Mouse (Mus musculus): ENCODE measurements around the gene Adh5. TPM values are rescaled to one million over a fixed set of nuclear protein-coding genes. Genes with fewer than 3 reads are reported as not detected.

Gene Adh5
- total and polyA plus RNA-seq, 3 experiments, result 28.9 to 165 (median 151) TPM

Other genes with a start within 250 kb of the Adh5 start
- gene 4930579F01Rik, start 249.3 kb upstream of the Adh5 start, total RNA-seq (2021), result not detected
- gene 4930579F01Rik, start 249.3 kb upstream of the Adh5 start, polyA plus RNA-seq (2012; rRNA removed), result not detected in 2 replicates
- gene Adh7, start 225.3 kb upstream of the Adh5 start, total RNA-seq (2021), result 10 to 100 TPM in 1 of 2 experiments, 1 to 10 TPM in 1; 8.4 to 61.8 TPM
- gene Adh7, start 225.3 kb upstream of the Adh5 start, polyA plus RNA-seq (2012; rRNA removed), result 3.9 and 4.4 TPM in 2 replicates
- 1,000 to 10,000 TPM; 1,828 to 8,328 TPM for gene Adh1, start 182.1 kb upstream of the Adh5 start, total RNA-seq (2021)
- 1,650 and 3,116 TPM in 2 replicates for gene Adh1, start 182.1 kb upstream of the Adh5 start, polyA plus RNA-seq (2012; rRNA removed)
- not detected for gene Adh6a, start 129.8 kb upstream of the Adh5 start, total RNA-seq (2021)
- gene Adh6a, start 129.8 kb upstream of the Adh5 start, polyA plus RNA-seq (2012; rRNA removed), result not detected in 2 replicates
- gene Adh6b, start 101.3 kb upstream of the Adh5 start, total RNA-seq (2021), result under 1 TPM in 1 of 2 experiments, not detected in 1; 0.17 TPM
- gene Adh6b, start 101.3 kb upstream of the Adh5 start, polyA plus RNA-seq (2012; rRNA removed), result 0.06 TPM in 1 of 2 replicates, not detected in the other
- 1 to 10 TPM; 1.8 to 2.0 TPM for gene Adh4, start 27.6 kb upstream of the Adh5 start, total RNA-seq (2021)
- gene Adh4, start 27.6 kb upstream of the Adh5 start, polyA plus RNA-seq (2012; rRNA removed), result 0.07 TPM in 1 of 2 replicates, not detected in the other
- gene Metap1, start 46.4 kb downstream of the Adh5 start, total RNA-seq (2021), result 10 to 100 TPM; 46.8 to 57.2 TPM
- 5.4 and 6.6 TPM in 2 replicates for gene Metap1, start 46.4 kb downstream of the Adh5 start, polyA plus RNA-seq (2012; rRNA removed)
- 100 to 1,000 TPM; 187 to 191 TPM for gene Eif4e, start 83.1 kb downstream of the Adh5 start, total RNA-seq (2021)
- gene Eif4e, start 83.1 kb downstream of the Adh5 start, polyA plus RNA-seq (2012; rRNA removed), result 3.5 and 4.5 TPM in 2 replicates

All from adrenal gland, adult 2 months (tissue).